Mouse (Mus musculus) forebrain, embryonic 10.5 days (tissue): ENCODE measurements around the gene Ccdc38. TPM values are rescaled to one million over a fixed set of nuclear protein-coding genes. Genes with fewer than 3 reads are reported as not detected.

ENCODE experiments used
- DNase-seq: peaks from one replicate; pipeline ENCODE4 v3.0.0-alpha.2; 2017; ENCODE audit warnings: low spot score; ENCODE audit errors: extremely low spot score
- H3K27ac ChIP-seq: fragments of 300-500 bp; sonication (generic); 2 replicates; pipeline ENCODE4 v1.5.1; 2016; ENCODE audit warnings: mild to moderate bottlenecking
- H3K27me3 ChIP-seq: fragments of 300-500 bp; sonication (generic); 2 replicates; pipeline ENCODE4 v1.6.1; 2016; ENCODE audit warnings: mild to moderate bottlenecking; ENCODE audit not compliant: poor library complexity, severe bottlenecking
- H3K36me3 ChIP-seq: fragments of 300-500 bp; sonication (generic); replicated peaks from 2 replicates; pipeline ENCODE4 v1.6.1; 2016; ENCODE audit warnings: mild to moderate bottlenecking, moderate library complexity
- H3K4me1 ChIP-seq: fragments of 300-500 bp; sonication (generic); 2 replicates; pipeline ENCODE4 v1.6.1; 2016
- H3K4me3 ChIP-seq: fragments of 300-500 bp; sonication (generic); 2 replicates; pipeline ENCODE4 v1.5.1; 2016; ENCODE audit warnings: mild to moderate bottlenecking, moderate library complexity
- H3K9me3 ChIP-seq: fragments of 300-500 bp; sonication (generic); 2 replicates; pipeline ENCODE4 v1.6.1; 2016; ENCODE audit warnings: mild to moderate bottlenecking, moderate library complexity
- WGBS: fragments of 180-500 bp; shearing (Covaris S2); methylation state at CpG from one replicate; pipeline ENCODE4 v1.1.7; 2016; 5-methylcytosine and 5-hydroxymethylcytosine counted together
- polyA plus RNA-seq: library from polyadenylated mRNA; unstranded; fragments of >200 nt; fragmentation: Nextera tagmentation; extraction: Ambion mirVana; gene quantifications from 2 replicates; pipeline ENCODE4 v1.2.1, GENCODE M21; 2016

Gene Ccdc38
- polyA plus RNA-seq, 1 experiment from 2014 or later, result 0.43 TPM

DNA sequence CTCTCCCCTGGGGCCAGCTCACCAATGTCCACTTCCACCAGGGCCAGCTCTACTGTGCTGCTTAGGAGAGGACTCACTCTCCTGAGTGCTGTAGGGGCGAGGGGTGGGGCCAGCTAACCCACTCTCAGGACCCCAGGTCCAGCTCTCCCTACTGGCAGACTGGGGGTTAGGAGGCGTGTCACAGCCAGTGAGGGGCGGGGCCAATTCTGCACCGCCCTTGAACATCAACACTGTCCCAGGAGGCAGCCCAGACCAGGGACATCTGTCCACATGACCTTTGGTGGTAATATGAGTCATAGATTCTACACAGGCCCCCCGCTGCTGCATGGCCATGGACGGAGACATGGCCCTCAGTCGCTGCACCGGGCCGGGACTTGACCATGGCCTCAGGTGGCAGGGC lies 19.4 kb downstream of the Ccdc38 start:
- Histone ChIP-seq H3K9me3 (no peaks in the 10 kb centered on the region), H3K36me3 (no peaks in the 10 kb centered on the region), H3K27me3 (no peaks in the 10 kb centered on the region), H3K4me1 (peaks cover 5% of the 10 kb centered on the region; the same call in 1 of the 2 replicates), H3K27ac (no peak overlapping the region), H3K4me3 (no peak overlapping the region)
- WGBS, result 54% methylated on average over 9 of the region's 9 CpGs
- DNase-seq, result no peak

DNA sequence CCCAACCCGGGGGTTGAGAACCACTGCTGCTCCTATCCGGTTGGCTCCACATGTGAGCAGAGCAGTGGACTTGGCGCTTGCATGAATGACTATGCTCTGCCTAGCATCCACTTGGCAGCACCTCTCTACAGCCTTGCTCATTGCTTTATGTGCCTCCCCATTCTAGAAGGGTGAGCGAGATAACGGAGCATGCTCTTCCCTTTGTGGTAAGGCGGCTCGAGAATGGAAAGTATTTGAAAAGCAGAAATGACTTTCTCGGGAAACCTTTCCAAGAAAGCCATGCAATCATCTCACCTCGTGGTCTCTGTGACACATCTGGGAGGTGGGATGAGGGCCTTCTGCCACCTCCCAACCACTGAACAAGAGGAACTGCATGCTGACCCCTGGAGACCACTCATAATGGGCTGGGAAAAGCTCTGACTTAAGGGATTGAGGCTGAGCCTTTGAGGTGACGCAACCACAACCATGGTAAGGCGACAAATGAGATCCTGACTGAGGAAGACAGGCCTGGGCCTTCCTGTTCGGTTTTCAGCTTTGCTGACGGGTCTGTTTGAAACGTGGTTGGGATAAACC lies 24.2 kb downstream of the Ccdc38 start:
- H3K27ac ChIP-seq, result no peak overlapping the region
- DNase-seq, result no peak
- no peak overlapping the region for H3K4me3 ChIP-seq
- no peaks in the 10 kb centered on the region for H3K27me3 ChIP-seq
- H3K4me1 ChIP-seq, result peaks cover 3% of the 10 kb centered on the region; the same call in 1 of the 2 replicates
- no peaks in the 10 kb centered on the region for H3K9me3 ChIP-seq
- no peaks in the 10 kb centered on the region for H3K36me3 ChIP-seq
- 92% methylated on average over 14 of the region's 14 CpGs for WGBS

DNA sequence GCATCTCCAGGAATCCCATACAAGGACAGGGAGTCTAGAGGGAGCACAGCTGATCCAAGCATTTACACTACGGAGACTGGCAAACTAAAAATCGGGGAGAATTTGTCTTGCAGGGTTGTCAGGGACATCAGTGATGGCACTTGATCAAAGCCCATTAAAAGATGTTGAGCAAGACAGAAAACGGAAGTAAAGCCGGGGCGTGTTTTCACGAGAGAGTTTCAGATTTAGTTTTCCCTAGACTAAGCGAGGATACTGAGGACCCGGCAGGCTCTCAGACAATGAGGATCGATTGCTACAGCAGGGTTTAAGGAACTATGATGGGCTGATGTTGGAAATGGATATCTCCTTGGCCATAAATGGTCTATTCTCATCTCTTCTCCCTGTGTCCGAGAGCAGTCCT lies 26.6 kb downstream of the Ccdc38 start:
- no peak for DNase-seq
- Histone ChIP-seq H3K9me3 (no peaks in the 10 kb centered on the region), H3K27me3 (no peaks in the 10 kb centered on the region), H3K4me3 (no peak overlapping the region), H3K4me1 (no peaks in the 10 kb centered on the region), H3K27ac (no peak overlapping the region), H3K36me3 (no peaks in the 10 kb centered on the region)
- WGBS, result 92% methylated on average over 10 of the region's 10 CpGs

DNA sequence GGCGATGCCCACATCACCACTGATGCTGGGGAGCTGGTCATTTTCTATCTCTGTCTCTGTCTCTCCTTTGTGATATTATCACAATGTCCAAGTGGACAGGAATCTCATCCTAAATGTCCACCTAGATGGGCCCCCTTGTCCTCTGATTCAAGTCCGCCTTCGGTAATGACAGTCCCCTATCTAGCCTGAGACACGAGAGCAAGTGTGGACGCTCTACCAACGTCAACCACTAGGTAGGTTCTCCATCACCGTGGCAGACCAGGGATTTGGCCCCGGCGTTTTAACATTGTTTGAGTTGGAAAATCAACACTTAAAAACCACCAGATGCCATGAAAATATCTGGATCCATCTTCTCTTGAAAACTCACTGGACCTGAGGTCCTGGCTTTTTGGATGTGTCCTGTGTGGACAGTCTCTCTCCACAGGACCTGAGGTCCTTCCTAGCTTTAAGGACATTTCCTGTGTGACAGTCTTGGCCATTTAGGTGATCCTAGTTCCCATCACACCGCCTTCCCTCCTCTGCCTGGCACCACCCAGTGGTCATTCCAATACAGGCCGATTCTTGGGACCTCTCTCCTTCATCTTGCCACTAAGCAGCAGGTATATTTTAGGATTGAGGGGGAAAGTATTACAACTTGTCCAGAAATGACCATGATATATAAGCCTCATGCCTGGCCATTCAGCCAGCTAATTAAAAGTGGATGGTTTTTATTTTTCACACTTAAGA lies 27.6 kb downstream of the Ccdc38 start:
- DNase-seq, result no peak
- no peaks in the 10 kb centered on the region for H3K4me1 ChIP-seq
- H3K36me3 ChIP-seq, result no peaks in the 10 kb centered on the region
- WGBS, result 91% methylated on average over 11 of the region's 11 CpGs
- H3K27me3 ChIP-seq, result no peaks in the 10 kb centered on the region
- H3K27ac ChIP-seq, result no peak overlapping the region
- no peak overlapping the region for H3K4me3 ChIP-seq
- H3K9me3 ChIP-seq, result no peaks in the 10 kb centered on the region

DNA sequence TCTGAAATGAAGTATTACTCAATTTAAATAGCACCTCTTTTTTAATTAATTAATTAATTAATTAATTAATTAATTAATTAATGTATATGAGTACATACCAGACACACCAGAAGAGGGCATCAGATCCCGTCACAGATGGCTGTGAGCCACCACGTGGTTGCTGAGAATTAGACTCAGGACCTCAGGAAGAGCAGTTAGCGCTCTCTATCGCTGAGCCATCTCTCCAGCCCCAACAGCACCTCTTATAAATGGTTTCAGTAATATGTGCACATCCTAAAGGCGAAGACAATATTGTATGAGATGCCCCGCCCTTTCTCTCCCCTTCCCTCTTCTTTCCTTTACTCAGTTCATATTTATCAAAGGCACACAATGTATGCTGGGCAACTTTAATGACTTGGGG lies 28.2 kb downstream of the Ccdc38 start:
- Histone ChIP-seq H3K9me3 (no peaks in the 10 kb centered on the region), H3K27ac (no peak overlapping the region), H3K4me1 (no peaks in the 10 kb centered on the region), H3K4me3 (no peak overlapping the region), H3K27me3 (no peaks in the 10 kb centered on the region), H3K36me3 (no peaks in the 10 kb centered on the region)
- no peak for DNase-seq
- 88% methylated on average over 6 of the region's 6 CpGs for WGBS

DNA sequence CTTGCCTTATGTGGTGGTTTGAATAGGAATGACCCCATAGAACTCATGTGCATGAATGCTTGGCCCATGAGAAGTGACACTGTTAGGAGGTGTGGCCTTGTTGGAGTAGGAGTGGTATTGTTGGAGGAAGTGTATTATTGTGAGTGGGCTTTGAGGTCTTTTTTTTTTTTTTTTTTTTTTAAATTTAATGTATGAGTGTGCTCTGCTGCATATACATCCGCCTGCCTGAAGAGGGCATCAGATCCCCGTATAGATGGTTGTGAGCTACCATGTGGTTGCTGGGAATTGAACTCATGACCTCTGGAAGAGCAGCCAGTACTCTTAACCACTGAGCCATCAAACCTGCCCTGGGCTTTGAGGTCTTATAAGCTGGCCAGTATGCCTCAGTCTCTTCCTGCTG lies 31.8 kb downstream of the Ccdc38 start:
- H3K9me3 ChIP-seq, result no peaks in the 10 kb centered on the region
- H3K27ac ChIP-seq, result no peak overlapping the region
- no peaks in the 10 kb centered on the region for H3K36me3 ChIP-seq
- no peaks in the 10 kb centered on the region for H3K27me3 ChIP-seq
- H3K4me3 ChIP-seq, result no peak overlapping the region
- DNase-seq, result no peak
- WGBS, result 54% methylated on average over 2 of the region's 2 CpGs
- H3K4me1 ChIP-seq, result no peaks in the 10 kb centered on the region

DNA sequence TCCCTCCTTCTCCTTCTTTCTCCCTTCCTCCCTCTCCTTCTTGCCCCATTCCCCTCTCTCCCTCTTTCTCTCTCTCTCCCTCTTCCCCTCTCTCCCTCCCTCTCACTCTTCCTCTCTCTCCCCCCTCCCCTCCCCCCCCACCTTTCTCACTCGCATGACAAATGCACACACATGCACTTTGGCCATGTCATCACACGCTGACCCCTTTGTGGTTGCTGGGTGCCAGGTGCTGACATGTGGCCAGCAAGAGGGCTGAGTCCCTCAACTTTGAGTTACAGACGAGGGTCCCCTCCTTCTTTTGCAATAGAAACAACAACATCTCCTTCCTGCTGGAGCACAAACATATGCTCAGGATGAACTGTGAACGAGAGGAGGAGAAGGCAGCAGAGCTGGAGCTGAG lies 34.5 kb downstream of the Ccdc38 start:
- H3K27me3 ChIP-seq, result no peaks in the 10 kb centered on the region
- no peaks in the 10 kb centered on the region for H3K4me1 ChIP-seq
- no peak overlapping the region for H3K4me3 ChIP-seq
- H3K9me3 ChIP-seq, result no peaks in the 10 kb centered on the region
- no peak for DNase-seq
- H3K36me3 ChIP-seq, result peaks cover 10% of the 10 kb centered on the region; the same call in 1 of the 2 replicates
- 66% methylated on average over 4 of the region's 4 CpGs for WGBS
- H3K27ac ChIP-seq, result no peak overlapping the region

DNA sequence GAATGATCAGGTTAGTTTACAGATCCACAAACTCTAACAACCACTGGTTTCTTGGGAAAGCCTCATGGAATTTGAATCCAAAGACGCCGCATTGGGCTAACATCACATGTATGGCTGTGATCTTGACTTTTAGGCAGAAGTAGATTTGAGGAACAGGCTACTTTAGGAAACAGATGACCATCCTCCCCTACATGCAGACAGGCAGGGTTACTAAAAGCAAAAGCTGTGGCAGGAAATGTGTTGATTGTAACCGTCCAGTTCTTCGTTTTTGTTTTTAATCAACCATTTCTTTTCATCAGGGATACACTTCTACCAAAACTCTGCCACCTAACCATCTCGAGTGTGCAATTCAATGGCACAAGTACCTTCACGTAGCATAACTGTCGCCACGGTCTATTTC lies 35.5 kb downstream of the Ccdc38 start:
- Histone ChIP-seq H3K27me3 (no peaks in the 10 kb centered on the region), H3K36me3 (peaks cover 18% of the 10 kb centered on the region), H3K27ac (no peak overlapping the region), H3K4me3 (no peak overlapping the region), H3K4me1 (no peaks in the 10 kb centered on the region), H3K9me3 (no peaks in the 10 kb centered on the region)
- DNase-seq, result no peak
- WGBS, result 95% methylated on average over 8 of the region's 8 CpGs

DNA sequence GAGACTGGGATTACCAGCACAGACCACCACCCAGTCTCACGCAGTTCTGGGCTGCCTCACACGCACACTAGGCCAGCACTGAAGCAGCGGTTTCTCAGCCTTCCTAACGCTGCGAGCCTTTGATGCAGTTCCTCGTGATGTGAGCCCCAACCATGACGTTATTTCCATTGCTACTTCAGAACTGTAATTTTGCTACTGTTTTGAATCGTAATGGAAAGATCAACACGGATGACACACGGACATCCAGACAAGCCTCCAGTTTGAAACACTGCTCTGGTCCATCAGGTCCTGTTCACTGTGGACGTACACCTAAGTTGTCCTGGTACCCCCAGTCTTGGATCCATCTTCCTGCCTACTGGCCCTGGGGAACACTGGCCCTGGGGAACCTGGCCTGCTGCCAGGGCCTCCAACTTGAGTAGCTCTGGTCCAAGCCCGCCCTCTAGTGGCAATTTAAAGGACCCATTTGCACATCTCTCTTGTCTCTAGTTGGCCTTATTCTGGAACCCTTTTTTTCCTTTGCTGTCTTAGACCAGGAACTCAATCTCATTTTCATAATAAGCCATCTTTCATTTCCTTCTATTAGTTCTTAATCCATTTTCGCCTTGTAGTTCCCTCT lies 36.9 kb downstream of the Ccdc38 start:
- Histone ChIP-seq H3K4me3 (no peak overlapping the region), H3K27ac (no peak overlapping the region), H3K36me3 (peaks cover 32% of the 10 kb centered on the region), H3K27me3 (no peaks in the 10 kb centered on the region), H3K9me3 (no peaks in the 10 kb centered on the region), H3K4me1 (no peaks in the 10 kb centered on the region)
- WGBS, result 70% methylated on average over 13 of the region's 13 CpGs
- DNase-seq, result peak; percentile 57

DNA sequence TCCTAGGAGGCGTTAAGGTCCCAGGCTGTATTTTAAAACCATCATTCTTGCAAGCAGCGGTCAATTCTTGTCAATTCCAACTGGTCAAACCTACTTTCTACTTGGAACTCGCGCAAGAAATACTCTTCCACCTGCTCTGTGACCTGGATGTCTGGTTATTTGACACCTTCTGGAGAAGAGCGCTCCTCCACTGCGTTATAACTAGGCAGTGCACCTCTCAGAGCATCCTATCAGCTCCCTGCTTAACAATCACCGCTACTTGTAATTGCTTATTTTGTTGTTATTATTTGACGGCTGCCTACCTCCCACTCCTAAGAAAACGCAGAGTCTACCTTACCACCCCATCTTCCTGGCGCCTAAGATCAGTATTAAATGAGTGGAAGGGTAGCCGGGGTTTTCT lies 48.4 kb downstream of the Ccdc38 start:
- Histone ChIP-seq H3K36me3 (peaks cover 43% of the 10 kb centered on the region), H3K4me3 (peak overlapping the region; percentile 85), H3K4me1 (peaks cover 18% of the 10 kb centered on the region), H3K27me3 (no peaks in the 10 kb centered on the region), H3K9me3 (no peaks in the 10 kb centered on the region), H3K27ac (peak overlapping the region; percentile 98)
- DNase-seq, result no peak
- 2% methylated on average over 11 of the region's 11 CpGs for WGBS

DNA sequence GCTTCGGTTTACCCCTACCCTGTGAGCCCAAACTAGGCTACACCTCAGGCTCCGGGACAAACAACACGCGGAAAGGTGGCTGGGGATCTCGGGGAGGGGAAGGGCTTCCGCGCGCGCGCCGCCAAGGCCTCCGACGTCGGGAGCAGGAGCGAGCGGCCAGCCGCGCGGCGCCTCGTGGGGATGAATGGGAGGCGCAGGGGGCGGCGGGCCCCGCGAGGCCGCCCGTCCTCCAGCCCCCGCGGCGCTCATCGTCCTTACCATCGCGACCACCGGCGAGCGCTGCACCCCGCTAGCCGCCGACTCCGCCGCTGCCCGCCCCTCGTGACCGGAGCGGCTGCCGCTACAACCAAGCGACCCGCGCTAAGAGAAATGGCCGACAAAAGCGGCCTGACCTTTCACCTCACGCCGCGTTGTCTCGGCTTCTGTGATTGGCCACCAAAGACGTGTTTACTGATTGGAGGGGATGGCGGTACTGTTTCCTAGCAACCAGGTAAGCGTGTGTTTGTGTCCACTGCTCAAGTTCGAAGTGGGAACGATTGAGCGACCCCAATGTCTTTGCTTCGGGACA lies 48.9 kb downstream of the Ccdc38 start, which contains the start of gene Snrpf:
Gene Snrpf (minus strand): TSS at position 426 of the 568 bp plus-strand sequence.
- Histone ChIP-seq H3K36me3 (peaks cover 38% of the 10 kb centered on the region), H3K27ac (peak within 1 kb of the TSS; percentile 98), H3K4me3 (peak within 1 kb of the TSS; percentile 85), H3K9me3 (no peaks in the 10 kb centered on the region), H3K4me1 (peaks cover 19% of the 10 kb centered on the region), H3K27me3 (no peaks in the 10 kb centered on the region)
- WGBS, result under 1% methylated on average over 63 of the region's 63 CpGs
- DNase-seq, result peak; percentile 94

DNA sequence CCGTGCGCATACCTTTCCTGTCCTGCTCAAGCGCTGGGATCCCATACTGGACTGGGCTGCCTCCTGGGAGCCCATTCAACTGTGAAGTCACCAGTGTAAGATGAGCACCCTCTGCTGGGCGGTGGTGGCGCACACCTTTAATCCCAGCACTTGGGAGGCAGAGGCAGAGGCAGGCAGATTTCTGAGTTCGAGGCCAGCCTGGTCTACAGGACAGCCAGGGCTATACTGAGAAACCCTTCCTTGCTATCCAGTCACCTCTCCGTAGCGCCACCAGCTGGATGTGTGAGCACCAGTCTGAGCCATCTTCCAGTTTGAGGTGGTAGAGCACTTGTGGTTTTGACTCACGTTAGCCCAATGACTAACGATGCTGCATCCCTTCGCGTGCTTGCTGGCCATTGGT lies 52.0 kb downstream of the Ccdc38 start:
- H3K27me3 ChIP-seq, result peaks cover 10% of the 10 kb centered on the region
- no peak for DNase-seq
- peaks cover 7% of the 10 kb centered on the region for H3K36me3 ChIP-seq
- WGBS, result 57% methylated on average over 12 of the region's 12 CpGs
- peaks cover 23% of the 10 kb centered on the region for H3K4me1 ChIP-seq
- H3K27ac ChIP-seq, result no peak overlapping the region
- no peak overlapping the region for H3K4me3 ChIP-seq
- H3K9me3 ChIP-seq, result no peaks in the 10 kb centered on the region

DNA sequence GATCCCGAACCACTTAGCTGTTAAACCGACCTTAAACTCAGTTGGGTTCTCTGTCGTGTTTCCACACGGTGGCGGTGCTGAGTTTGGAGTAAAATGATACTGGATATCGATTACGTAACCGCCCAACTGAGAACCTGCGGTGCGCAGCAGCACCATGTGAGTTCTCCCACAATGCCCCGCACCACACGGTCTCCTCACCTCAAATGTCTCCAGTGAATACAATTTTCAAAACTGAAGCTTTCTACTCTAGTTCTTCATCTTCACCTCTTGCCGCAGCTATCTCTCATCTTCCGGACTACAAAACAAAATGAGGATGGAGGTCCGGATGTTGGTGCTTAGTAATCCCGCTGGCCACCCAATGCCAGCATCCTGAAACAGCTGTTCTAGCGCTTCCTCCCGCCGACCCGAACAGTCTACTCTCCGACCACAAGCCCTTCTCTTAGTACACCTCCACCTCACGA lies 53.6 kb downstream of the Ccdc38 start:
- peak; percentile 80 for DNase-seq
- Histone ChIP-seq H3K27me3 (peaks cover 10% of the 10 kb centered on the region), H3K4me3 (peak overlapping the region; percentile 61), H3K9me3 (no peaks in the 10 kb centered on the region), H3K4me1 (peaks cover 10% of the 10 kb centered on the region), H3K36me3 (no peaks in the 10 kb centered on the region), H3K27ac (peak overlapping the region; percentile 85)
- WGBS, result 2% methylated on average over 22 of the region's 22 CpGs
